Comparison of ENCODE assay signal across 23 mouse cellular contexts in the genomic region with DNA sequence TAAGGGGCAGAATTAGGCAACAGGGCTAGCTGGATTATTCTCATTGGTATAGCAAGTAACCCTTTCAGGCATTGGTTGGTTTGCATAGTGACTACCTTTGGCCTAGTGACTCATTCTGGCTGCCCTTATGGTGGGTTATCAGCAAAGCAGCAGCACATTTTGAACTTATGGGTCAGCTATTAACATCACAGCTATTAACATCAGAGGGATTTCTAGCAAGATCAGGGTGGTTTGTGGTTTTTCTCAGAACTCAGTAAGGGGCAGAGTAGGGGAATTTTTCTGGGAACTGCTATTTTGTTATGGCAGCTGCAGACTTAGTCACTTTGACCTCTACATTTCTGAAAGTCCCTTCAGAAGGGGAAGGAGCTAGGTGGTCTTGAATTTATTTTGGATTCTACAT.
DNase-seq lines count a peak whose midpoint lies in the region; ATAC-seq and TF ChIP-seq lines count a peak whose summit lies in the region.
"Had no signal": no experiment of that assay in that cellular context is flagged by ENCODE, and none has a peak within 500 bp of the region (broad histone marks: within the 10 kb centered on the region; RNA-seq: fewer than 3 reads in every experiment).

No protein-coding gene starts in this region.

- H3K9me3 ChIP-seq in CH12.LX (replicated peaks; ENCODE audit: low read length) (no peaks in the 10 kb centered on the region), MEL (replicated peaks; ENCODE audit: insufficient read depth, low read length) (no peaks in the 10 kb centered on the region)
- H3K9me3 ChIP-seq in limb, embryonic 10.5 days (replicated peaks) = peaks cover 4% of the 10 kb centered on the region; the same call in 1 of the 2 replicates

- TF ChIP-seq POLR2A in CH12.LX (IDR thresholded peaks at IDR 0.05; ENCODE audit: low read depth, low read length) = no peak
- no peak for TF ChIP-seq POLR2A in MEL (IDR thresholded peaks at IDR 0.05; ENCODE audit: control insufficient read depth in 1 of 2, insufficient read depth in 1 of 2, low read depth in 1 of 2, low read length in 2 of 2, poor library complexity in 1 of 2)

- H3K4me3 ChIP-seq in CH12.LX (replicated peaks in 1 of 3; ENCODE audit: low read depth in 2 of 3, low read length in 2 of 3, poor library complexity in 1 of 3) = no peak overlapping the region
- H3K4me3 ChIP-seq in MEL (ENCODE audit: control insufficient read depth in 1 of 2, insufficient read depth in 1 of 2, low read depth in 2 of 2, low read length in 2 of 2) = no peak overlapping the region
- no peak overlapping the region for H3K4me3 ChIP-seq in limb, embryonic 10.5 days
- H3K4me3 ChIP-seq: embryonic facial prominence, embryonic 10.5 days; embryonic facial prominence, embryonic 12.5 days; forebrain, embryonic 13.5 days; forebrain, embryonic 15.5 days had no signal

- H3K27ac ChIP-seq in CH12.LX (ENCODE audit: insufficient read depth, low read depth) = no peak overlapping the region
- H3K27ac ChIP-seq in MEL (ENCODE audit: control insufficient read depth, low read depth, low read length) = no peak overlapping the region
- no peak overlapping the region for H3K27ac ChIP-seq in limb, embryonic 10.5 days
- H3K27ac ChIP-seq: embryonic facial prominence, embryonic 10.5 days; embryonic facial prominence, embryonic 12.5 days; forebrain, embryonic 13.5 days; forebrain, embryonic 15.5 days had no signal

- no peaks in the 10 kb centered on the region for H3K27me3 ChIP-seq in CH12.LX (replicated peaks)
- no peaks in the 10 kb centered on the region for H3K27me3 ChIP-seq in MEL (ENCODE audit: control insufficient read depth in 1 of 2, insufficient read depth in 2 of 2, low read length in 2 of 2)
- no peaks in the 10 kb centered on the region for H3K27me3 ChIP-seq in Patski
- H3K27me3 ChIP-seq in limb, embryonic 10.5 days (ENCODE audit: low read depth, poor library complexity, severe bottlenecking) = no peaks in the 10 kb centered on the region
- H3K27me3 ChIP-seq: embryonic facial prominence, embryonic 12.5 days; forebrain, embryonic 13.5 days; forebrain, embryonic 15.5 days had no signal

- H3K36me3 ChIP-seq in CH12.LX (replicated peaks in 1 of 2; ENCODE audit: control insufficient read depth in 1 of 2, insufficient read depth in 1 of 2, low read length in 1 of 2) (peaks cover 0 to 2% of the 10 kb centered on the region in 2 experiments), MEL (ENCODE audit: control insufficient read depth in 1 of 2, insufficient read depth in 2 of 2, low read length in 2 of 2) (no peaks in the 10 kb centered on the region)
- no peaks in the 10 kb centered on the region for H3K36me3 ChIP-seq in limb, embryonic 10.5 days
- H3K36me3 ChIP-seq: embryonic facial prominence, embryonic 10.5 days; embryonic facial prominence, embryonic 12.5 days; forebrain, embryonic 15.5 days had no signal

- ATAC-seq in Patski = no peak
- no peak for ATAC-seq in monocyte, adult 5-6 weeks (replicated peaks; ENCODE audit: insufficient number of reproducible peaks, low FRiP score, low TSS enrichment, poor library complexity, severe bottlenecking)
- ATAC-seq: CD4-positive, CD25-positive, alpha-beta regulatory T cell, adult 4 months; forebrain, embryonic 13.5 days; forebrain, embryonic 15.5 days; forebrain, postnatal 0 days had no signal

- no peak overlapping the region for H3K9ac ChIP-seq in CH12.LX (ENCODE audit: insufficient read depth, low read depth)
- H3K9ac ChIP-seq in MEL (ENCODE audit: control insufficient read depth, low read depth, low read length, poor library complexity, severe bottlenecking) = no peak overlapping the region
- H3K9ac ChIP-seq: embryonic facial prominence, embryonic 12.5 days; forebrain, embryonic 13.5 days; forebrain, embryonic 15.5 days; forebrain, postnatal 0 days had no signal

- no peaks in the 10 kb centered on the region for H3K79me2 ChIP-seq in CH12.LX (replicated peaks; ENCODE audit: control insufficient read depth, extremely low read depth, insufficient read depth, poor library complexity, severe bottlenecking)
- no peaks in the 10 kb centered on the region for H3K79me2 ChIP-seq in MEL (ENCODE audit: control insufficient read depth, insufficient read depth, low read length, poor library complexity)

- H3K4me2 ChIP-seq in CH12.LX (ENCODE audit: insufficient read depth, low read depth, poor library complexity, severe bottlenecking) = no peak overlapping the region; the same call in 1 of the 2 replicates
- H3K4me2 ChIP-seq: embryonic facial prominence, embryonic 12.5 days; forebrain, embryonic 13.5 days; forebrain, embryonic 15.5 days had no signal

- POLR2A ChIA-PET in Patski (lab: Charles Lee) = no interaction called here

- H3K4me1 ChIP-seq in CH12.LX (ENCODE audit: control insufficient read depth in 1 of 2, insufficient read depth in 2 of 2) (peaks cover 0 to 35% of the 10 kb centered on the region in 2 experiments; a peak in 2 of 4 replicates), MEL (ENCODE audit: control insufficient read depth in 1 of 2, insufficient read depth in 2 of 2, low read length in 2 of 2) (no peaks in the 10 kb centered on the region)
- H3K4me1 ChIP-seq in limb, embryonic 10.5 days = no peaks in the 10 kb centered on the region
- H3K4me1 ChIP-seq: embryonic facial prominence, embryonic 10.5 days; embryonic facial prominence, embryonic 12.5 days; forebrain, embryonic 13.5 days; forebrain, embryonic 15.5 days had no signal

- CTCF ChIA-PET in Patski (lab: Charles Lee) = interaction anchor here (2.4 kb wide), 1 partner anchor 657 kb away, joined by 7 read pairs; no protein-coding TSS in a partner anchor

- DNase-seq in 3T3-L1 (ENCODE audit: low read depth, low spot score) (peak; percentile 46), CH12.LX (ENCODE audit: extremely low read depth) (peak; percentile 58), MEL (ENCODE audit: low read depth, low spot score) (peak; percentile 7), Patski (ENCODE audit: low read depth, low spot score) (peak; percentile 68)
- no peak for DNase-seq in adrenal gland, postnatal 4 days (ENCODE audit: low spot score in 2 of 2)
- DNase-seq in gastrocnemius, adult 18-20 months (ENCODE audit: low spot score) = no peak
- no peak for DNase-seq in limb, embryonic 10.5 days (ENCODE audit: low spot score)
- DNase-seq: adrenal gland, adult 2 months; adrenal gland, postnatal 10 days; adrenal gland, postnatal 25 days; cerebellum, adult 11 months; cerebellum, adult 18-20 months; cerebellum, adult 8-10 months; cerebellum, adult 9-11 months; cerebellum, postnatal 14 days; cerebellum, postnatal 36 days; forebrain, postnatal 0 days had no signal

- dilution Hi-C loops in CH12.LX (cut with MboI; ENCODE audit: extremely low pct_ligation_motif_present, extremely low pct_unique_long_range_greater_than_20kb, low sequenced_read_pairs) = no loop called here

- TF ChIP-seq EP300 in CH12.LX (IDR thresholded peaks at IDR 0.05; ENCODE audit: low read length) = peak; percentile 75
- TF ChIP-seq EP300 in MEL (IDR thresholded peaks at IDR 0.05; ENCODE audit: low read depth in 1 of 2, low read length in 2 of 2) = no peak

- in situ Hi-C loops in CH12.LX (cut with MboI; ENCODE audit: low pct_ligation_motif_present, low pct_unique_long_range_greater_than_20kb, low sequenced_read_pairs) (loop anchor here (10.0 to 25.0 kb wide), 3 partner anchors 335 to 647 kb away; a partner anchor contains a TSS), Patski (cut with MboI; ENCODE audit: low pct_unique_long_range_greater_than_20kb) (loop anchor here (5.0 to 10.0 kb wide), 4 partner anchors 205 to 657 kb away; no protein-coding TSS in a partner anchor)

- TF ChIP-seq CTCF in CH12.LX (conservative IDR thresholded peaks at IDR 0.05 in 1 of 2, IDR thresholded peaks at IDR 0.05 in 1 of 2; ENCODE audit: low read depth in 2 of 2, low read length in 2 of 2) (no peak), MEL (IDR thresholded peaks at IDR 0.05 in 2 of 3, conservative IDR thresholded peaks at IDR 0.05 in 1 of 3; ENCODE audit: control insufficient read depth in 1 of 3, insufficient read depth in 1 of 3, low read depth in 2 of 3, low read length in 3 of 3, poor library complexity in 1 of 3, severe bottlenecking in 1 of 3) (no peak), Patski (IDR thresholded peaks at IDR 0.05) (no peak)

- no peak; the same call in 1 of the 2 replicates for TF ChIP-seq RAD21 in CH12.LX (IDR thresholded peaks at IDR 0.05; ENCODE audit: low read depth, low read length)
- TF ChIP-seq RAD21 in MEL (IDR thresholded peaks at IDR 0.05; ENCODE audit: low read depth, low read length) = no peak

TF ChIP-seq in CH12.LX, 34 proteins besides CTCF, POLR2A, EP300 and RAD21:
- TF ChIP-seq KAT2A (IDR thresholded peaks at IDR 0.05; ENCODE audit: insufficient replicate concordance, low read length) = no peak
- TF ChIP-seq IRF4 (IDR thresholded peaks at IDR 0.05; ENCODE audit: low read depth, low read length) = peak; percentile 13; the same call in 1 of the 2 replicates
- peak; percentile 65 for TF ChIP-seq BHLHE40 (IDR thresholded peaks at IDR 0.05; ENCODE audit: low read depth, low read length)
- peak; percentile 73 for TF ChIP-seq ETS1 (conservative IDR thresholded peaks at IDR 0.05; ENCODE audit: low read depth, low read length)
- no peak for TF ChIP-seq MXI1 (IDR thresholded peaks at IDR 0.05; ENCODE audit: low read depth, low read length)
- peak; percentile 80; the same call in 1 of the 2 replicates for TF ChIP-seq MEF2A (IDR thresholded peaks at IDR 0.05; ENCODE audit: borderline replicate concordance, low read depth, low read length)
- no peak for TF ChIP-seq TBP (conservative IDR thresholded peaks at IDR 0.05; ENCODE audit: low read depth, low read length)
- peak; percentile 51; the same call in 1 of the 2 replicates for TF ChIP-seq TCF12 (IDR thresholded peaks at IDR 0.05; ENCODE audit: low read depth, low read length)
TF ChIP-seq in CH12.LX: peak in this region for 5.

TF ChIP-seq in MEL, 35 proteins besides CTCF, POLR2A, EP300 and RAD21:
- TF ChIP-seq MYC (IDR thresholded peaks at IDR 0.05; ENCODE audit: low read depth, low read length) (no peak), TAL1 (IDR thresholded peaks at IDR 0.05; ENCODE audit: low read length) (peak; percentile 64)

Comparison
In these comparisons a context has a peak if more than half of its experiments do, and no peak if none do; other contexts are left out.
1. DNase-seq: peak in 3T3-L1 (single experiment), CH12.LX (single experiment), MEL (single experiment) and Patski (single experiment); none in adrenal gland, postnatal 4 days (0 of 2), gastrocnemius, adult 18-20 months (single experiment) and limb, embryonic 10.5 days (single experiment).